Mouse (Mus musculus) limb, embryonic 14.5 days (tissue): ENCODE measurements around the gene Aox2. TPM values are rescaled to one million over a fixed set of nuclear protein-coding genes. Genes with fewer than 3 reads are reported as not detected.

Experiments
- ATAC-seq: fragments of 200-750 bp; cut with Nextera tagmentation; 2 replicates; pipeline ENCODE4 v1.8.0; 2017; ENCODE audit warnings: low read depth, moderate number of reproducible peaks, moderate TSS enrichment; ENCODE audit not compliant: low FRiP score
- DNase-seq: peaks from one replicate; pipeline ENCODE4 v3.0.0-alpha.2; 2015; ENCODE audit warnings: low spot score
- H3K27ac ChIP-seq: fragments of 300-500 bp; sonication (generic); replicated peaks from 2 replicates; pipeline ENCODE4 v1.5.1; 2014; ENCODE audit warnings: low read depth, mild to moderate bottlenecking, low read length, moderate library complexity, mixed read lengths
- H3K27me3 ChIP-seq: fragments of 300-500 bp; sonication (generic); 2 replicates; pipeline ENCODE4 v1.6.1; 2014; ENCODE audit warnings: low read length, mixed read lengths; ENCODE audit not compliant: control insufficient read depth, insufficient read depth
- H3K36me3 ChIP-seq: fragments of 300-500 bp; sonication (generic); 2 replicates; pipeline ENCODE4 v1.6.1; 2014; ENCODE audit warnings: mild to moderate bottlenecking, low read length, moderate library complexity, mixed read lengths; ENCODE audit not compliant: control insufficient read depth, insufficient read depth
- H3K4me1 ChIP-seq: fragments of 300-500 bp; sonication (generic); 2 replicates; pipeline ENCODE4 v1.6.1; 2014; ENCODE audit warnings: antibody characterized with exemption, low read length, mixed read lengths; ENCODE audit not compliant: control insufficient read depth, insufficient read depth
- H3K4me2 ChIP-seq: fragments of 300-500 bp; sonication (generic); replicated peaks from 2 replicates; pipeline ENCODE4 v1.6.1; 2014; ENCODE audit warnings: low read depth, mild to moderate bottlenecking, low read length, moderate library complexity; ENCODE audit not compliant: severe bottlenecking
- H3K4me3 ChIP-seq: fragments of 300-500 bp; sonication (generic); replicated peaks from 2 replicates; pipeline ENCODE4 v1.5.1; 2014; ENCODE audit warnings: low read length
- H3K9ac ChIP-seq: fragments of 300-500 bp; sonication (generic); 2 replicates; pipeline ENCODE4 v1.6.1; 2014; ENCODE audit warnings: mild to moderate bottlenecking, low read depth, low read length, moderate library complexity; ENCODE audit not compliant: severe bottlenecking
- H3K9me3 ChIP-seq: fragments of 300-500 bp; sonication (generic); 2 replicates; pipeline ENCODE4 v1.6.1; 2016; ENCODE audit warnings: low read length; ENCODE audit not compliant: control insufficient read depth
- POLR2A ChIP-seq: fragments of 200-500 bp; IDR thresholded peaks from 2 replicates; pipeline ENCODE4 v1.8.0; 2012; ENCODE audit warnings: inconsistent platforms, mild to moderate bottlenecking, moderate library complexity, borderline replicate concordance; ENCODE audit not compliant: insufficient read depth, insufficient read length; ENCODE audit errors: extremely low read depth
- WGBS: fragments of 180-500 bp; shearing (Covaris S2); extraction: QIAGEN DNeasy Blood & Tissue Kit; methylation state at CpG from one replicate; pipeline ENCODE4 v1.1.7; 2014; 5-methylcytosine and 5-hydroxymethylcytosine counted together
- polyA plus RNA-seq, 2 experiments: library from polyadenylated mRNA; depleted of rRNA in 1 of 2; stranded (reverse) in 1 of 2; unstranded in 1 of 2; fragments of >200 nt; fragmentation: Nextera tagmentation in 1 of 2; extraction: Ambion mirVana in 1 of 2; gene quantifications; 2 replicates each; pipeline versions ENCODE4 v1.2.1 to v1.2.3; 2012 to 2014

Aox2 gene
- polyA plus RNA-seq, 2 experiments: 0.06 to 0.10 TPM

DNA sequence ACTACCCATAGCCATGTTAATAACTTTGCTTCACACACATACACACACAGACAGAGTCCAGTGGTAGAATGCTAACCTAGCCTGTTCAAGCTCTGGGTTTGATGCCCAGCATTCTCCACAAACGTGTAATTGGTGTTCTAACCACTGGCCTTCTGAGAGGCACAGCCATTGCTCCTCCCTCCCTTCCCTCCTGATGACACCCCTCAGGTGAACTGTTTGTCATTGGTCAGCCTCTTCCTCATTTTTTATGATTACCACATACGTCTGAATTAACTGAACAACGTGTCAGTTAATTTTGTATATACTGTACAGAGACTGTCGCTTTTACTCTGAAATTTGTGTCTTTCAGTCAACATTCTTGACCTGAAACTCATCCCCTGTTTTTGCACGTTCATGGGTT, 16.6 kb downstream of the Aox2 start:
- Histone ChIP-seq H3K4me2 (no peak overlapping the region), H3K27ac (no peak overlapping the region), H3K9ac (no peak overlapping the region), H3K27me3 (no peaks in the 10 kb centered on the region), H3K4me1 (peaks cover 12% of the 10 kb centered on the region), H3K36me3 (no peaks in the 10 kb centered on the region), H3K9me3 (no peaks in the 10 kb centered on the region), H3K4me3 (no peak overlapping the region)
- WGBS: 78% methylated on average over 5 of the region's 5 CpGs
- TF ChIP-seq POLR2A: no peak
- no peak for ATAC-seq
- no peak for DNase-seq

DNA sequence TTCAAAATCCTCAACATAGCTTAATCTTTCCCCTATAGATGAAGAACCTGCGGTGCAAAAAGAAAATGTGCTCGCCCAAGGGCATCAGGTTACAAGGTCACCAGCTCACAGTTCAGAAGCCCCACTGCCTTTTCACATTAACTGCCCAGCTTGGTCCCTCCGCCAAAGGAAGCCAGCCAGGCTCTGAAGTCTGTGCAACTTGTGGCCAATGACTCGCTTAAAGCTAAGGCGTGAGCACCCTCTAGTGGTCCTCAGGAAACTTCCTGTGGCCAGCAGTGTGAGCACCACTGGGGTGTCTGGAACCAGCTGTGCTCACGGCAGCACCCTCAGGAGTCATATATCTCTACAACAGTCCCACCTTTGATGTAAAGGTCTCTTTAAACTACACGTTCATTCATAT, 18.2 kb downstream of the Aox2 start:
- no peak overlapping the region for H3K9ac ChIP-seq
- H3K9me3 ChIP-seq: no peaks in the 10 kb centered on the region
- WGBS: 5% methylated on average over 7 of the region's 7 CpGs
- no peaks in the 10 kb centered on the region for H3K36me3 ChIP-seq
- no peak overlapping the region for H3K4me2 ChIP-seq
- H3K27ac ChIP-seq: no peak overlapping the region
- ATAC-seq: peak; percentile 59; the same call in 1 of the 2 replicates
- peaks cover 12% of the 10 kb centered on the region for H3K4me1 ChIP-seq
- peak; percentile 82 for DNase-seq
- no peak overlapping the region for H3K4me3 ChIP-seq
- TF ChIP-seq POLR2A: no peak
- no peaks in the 10 kb centered on the region for H3K27me3 ChIP-seq

DNA sequence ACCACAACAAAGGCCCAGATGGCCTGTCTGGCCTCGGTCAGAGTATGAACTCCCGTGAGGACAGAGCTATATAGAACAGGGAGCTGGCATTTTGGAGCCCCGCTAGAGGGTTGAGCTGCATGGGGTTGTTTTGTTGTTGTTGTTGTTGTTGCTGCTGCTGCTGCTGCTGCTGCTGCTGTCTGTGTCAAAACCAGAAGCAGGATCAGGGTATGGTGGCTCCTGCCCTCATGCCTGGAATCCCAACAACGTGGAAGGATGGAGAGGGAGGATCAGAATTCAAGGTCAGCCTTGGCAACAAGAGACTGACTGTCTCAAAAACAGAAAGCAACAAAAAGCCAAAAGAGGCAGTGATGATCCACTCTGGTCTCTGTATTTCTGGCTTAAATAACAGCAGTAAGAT, 18.7 kb downstream of the Aox2 start:
- Histone ChIP-seq H3K4me3 (no peak overlapping the region), H3K4me2 (no peak overlapping the region), H3K9me3 (no peaks in the 10 kb centered on the region), H3K4me1 (peaks cover 6% of the 10 kb centered on the region), H3K9ac (no peak overlapping the region), H3K27ac (no peak overlapping the region), H3K27me3 (no peaks in the 10 kb centered on the region), H3K36me3 (no peaks in the 10 kb centered on the region)
- TF ChIP-seq POLR2A: no peak
- no peak for DNase-seq
- WGBS: 45% methylated on average over 4 of the region's 4 CpGs
- no peak for ATAC-seq

DNA sequence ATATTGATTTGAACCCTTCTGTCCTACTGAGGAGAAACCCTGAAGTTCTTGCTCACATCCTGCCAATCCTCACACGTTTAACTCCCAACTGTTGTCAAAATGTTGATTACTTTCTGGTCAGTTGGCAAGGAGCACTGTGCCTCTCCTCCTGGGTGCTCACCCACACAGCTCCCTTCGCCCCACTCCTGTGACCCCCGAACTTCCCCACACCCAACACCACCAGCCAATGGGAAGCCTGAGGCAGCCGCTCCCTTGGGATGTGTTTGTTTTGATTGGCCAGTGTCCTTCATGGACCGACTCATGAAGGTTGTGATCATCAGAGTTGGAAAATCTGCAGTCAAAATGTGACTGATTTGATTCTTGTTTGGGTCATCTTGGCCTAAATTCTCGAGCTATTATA, 20.2 kb downstream of the Aox2 start:
- no peak overlapping the region for H3K9ac ChIP-seq
- H3K4me1 ChIP-seq: 0 out of 2 replicates have a peak, but pooled peaks cover 3% of the 10 kb centered on the region
- H3K36me3 ChIP-seq: no peaks in the 10 kb centered on the region
- no peaks in the 10 kb centered on the region for H3K9me3 ChIP-seq
- DNase-seq (no peak), ATAC-seq (no peak)
- no peak overlapping the region for H3K27ac ChIP-seq
- no peak overlapping the region for H3K4me2 ChIP-seq
- no peaks in the 10 kb centered on the region for H3K27me3 ChIP-seq
- WGBS: 75% methylated on average over 6 of the region's 6 CpGs
- H3K4me3 ChIP-seq: no peak overlapping the region
- no peak for TF ChIP-seq POLR2A

DNA sequence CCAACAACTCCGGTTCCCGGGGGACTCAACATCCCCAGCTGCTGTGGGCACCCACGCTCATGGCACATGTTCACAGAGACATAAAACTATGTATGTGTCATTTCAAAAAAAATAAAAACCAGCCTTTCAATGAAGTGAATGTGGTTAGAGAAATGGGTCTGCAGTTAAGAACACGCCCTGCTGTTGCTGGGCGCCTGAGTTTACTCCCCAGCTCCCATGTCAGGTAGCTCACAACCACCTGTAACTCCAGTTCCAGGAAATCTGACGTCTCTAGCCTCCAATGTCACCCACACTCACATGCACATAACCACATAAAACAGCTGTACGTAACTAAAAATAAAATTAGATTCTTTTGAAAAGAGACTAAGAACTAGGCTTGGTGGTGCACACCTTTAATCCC, 22.9 kb downstream of the Aox2 start:
- Histone ChIP-seq H3K27me3 (no peaks in the 10 kb centered on the region), H3K4me1 (0 out of 2 replicates have a peak, but pooled peaks cover 4% of the 10 kb centered on the region), H3K36me3 (no peaks in the 10 kb centered on the region), H3K27ac (no peak overlapping the region), H3K4me3 (no peak overlapping the region), H3K9me3 (no peaks in the 10 kb centered on the region), H3K4me2 (no peak overlapping the region), H3K9ac (no peak overlapping the region)
- no peak for TF ChIP-seq POLR2A
- DNase-seq: no peak
- ATAC-seq: no peak
- WGBS: 94% methylated on average over 7 of the region's 7 CpGs

DNA sequence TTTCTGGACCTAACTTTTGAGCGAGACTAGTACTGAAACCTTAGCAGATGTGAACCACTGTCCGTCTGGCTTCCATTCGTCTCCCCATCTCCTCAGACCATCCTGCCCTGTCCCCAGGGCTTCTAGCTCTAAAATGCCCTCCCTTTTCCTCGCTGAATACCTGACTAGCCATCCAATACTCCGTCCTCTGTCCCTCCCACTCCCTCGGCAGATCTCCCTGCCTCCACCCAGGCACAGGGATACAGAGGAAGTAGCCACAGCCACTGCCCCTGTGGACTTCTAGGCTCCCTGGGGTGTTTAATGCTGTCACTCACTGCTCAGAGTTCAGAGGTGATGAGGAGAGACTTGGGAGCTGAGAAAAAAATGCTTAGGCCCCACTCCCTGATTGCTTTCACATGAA, 23.9 kb downstream of the Aox2 start:
- Histone ChIP-seq H3K4me3 (no peak overlapping the region), H3K4me2 (no peak overlapping the region), H3K4me1 (0 out of 2 replicates have a peak, but pooled peaks cover 4% of the 10 kb centered on the region), H3K27me3 (no peaks in the 10 kb centered on the region), H3K9ac (no peak overlapping the region), H3K36me3 (no peaks in the 10 kb centered on the region), H3K9me3 (no peaks in the 10 kb centered on the region), H3K27ac (no peak overlapping the region)
- DNase-seq: no peak
- TF ChIP-seq POLR2A: no peak
- ATAC-seq: no peak
- WGBS: 69% methylated on average over 6 of the region's 6 CpGs
